Mouse (Mus musculus) heart, postnatal 0 days (tissue): ENCODE results near the gene Tns1.

Experiments used
- CTCF ChIP-seq: IDR thresholded peaks from 2 replicates; pipeline ENCODE4 v1.5.1; 2016; ENCODE audit warnings: antibody characterized with exemption, control low read depth, low read depth
- EP300 ChIP-seq: IDR thresholded peaks from 2 replicates; pipeline ENCODE4 v1.6.1; 2016; ENCODE audit warnings: antibody characterized with exemption, low read depth

- TF ChIP-seq EP300 (no peak), CTCF (no peak)
Observed at GRCm38 (mm10) chr1:74034736-74035135, 89.5 kb downstream of the Tns1 start.
